Comparison of ENCODE assay signal across 10 mouse cellular contexts in the genomic region with DNA sequence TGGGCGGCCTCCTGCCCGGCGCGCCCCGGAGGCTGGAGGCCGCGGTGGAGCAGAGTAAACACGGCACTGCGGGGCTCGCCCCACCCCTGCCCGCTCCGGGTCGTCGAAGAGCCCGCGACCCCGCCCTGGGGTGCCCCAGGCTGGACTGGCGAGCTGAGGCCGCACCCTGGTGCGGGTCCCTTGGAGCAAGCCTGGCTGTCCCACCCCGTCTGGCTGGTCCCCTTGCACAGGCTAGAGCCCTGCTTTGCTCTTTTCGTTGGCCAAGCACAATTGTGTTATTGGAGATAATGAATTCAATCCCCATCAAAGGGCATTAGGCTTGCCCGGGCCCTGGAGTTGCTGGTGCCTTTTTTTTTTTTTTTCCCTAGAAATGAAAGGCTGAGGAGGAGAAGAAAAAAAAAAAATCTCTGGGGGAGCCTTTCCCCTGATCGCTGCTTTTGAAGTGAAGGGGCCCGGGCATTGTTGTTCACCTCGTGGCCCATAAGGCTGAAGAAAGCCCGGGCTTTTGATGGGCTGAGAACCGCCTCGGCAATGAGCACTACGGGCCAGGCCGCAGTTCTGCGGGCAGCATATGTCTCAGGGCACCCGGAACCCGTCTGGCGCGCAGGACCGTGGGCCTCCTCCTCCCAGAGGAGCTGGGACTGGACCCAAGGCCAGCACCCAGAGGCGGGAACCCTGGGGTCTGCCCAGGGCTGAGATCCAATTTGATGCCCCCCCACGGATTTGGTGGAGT. TPM values are rescaled to one million over a fixed set of nuclear protein-coding genes. Genes with fewer than 3 reads are reported as not detected.
DNase-seq lines count a peak whose midpoint lies in the region; ATAC-seq and TF ChIP-seq lines count a peak whose summit lies in the region.
"Had no signal": no experiment of that assay in that cellular context is flagged by ENCODE, and none has a peak within 500 bp of the region (broad histone marks: within the 10 kb centered on the region; RNA-seq: fewer than 3 reads in every experiment).

No protein-coding gene starts in this region.

- 2% methylated on average over 35 of the region's 39 CpGs for WGBS in kidney, postnatal 0 days
- WGBS in hindbrain, embryonic 16.5 days: 1% methylated on average over 35 of the region's 39 CpGs
- under 1% methylated on average over 31 of the region's 39 CpGs for WGBS in lung, postnatal 0 days
- WGBS in stomach, embryonic 16.5 days: 2% methylated on average over 38 of the region's 39 CpGs

- H3K4me3 ChIP-seq in kidney, postnatal 0 days (replicated peaks; ENCODE audit: low read depth, low read length): peak overlapping the region; percentile 7; the same call in 1 of the 2 replicates
- H3K4me3 ChIP-seq in hindbrain, embryonic 16.5 days (ENCODE audit: low read length): no peak overlapping the region
- peak overlapping the region; percentile 16; the same call in 1 of the 2 replicates for H3K4me3 ChIP-seq in lung, postnatal 0 days (ENCODE audit: low read depth, low read length)
- H3K4me3 ChIP-seq in stomach, embryonic 16.5 days (replicated peaks; ENCODE audit: low read length): peak overlapping the region; percentile 27
- H3K4me3 ChIP-seq: megakaryocyte, embryonic 14.5 days had no signal

- no peak for TF ChIP-seq EP300 in lung, postnatal 0 days (IDR thresholded peaks at IDR 0.05)

- TF ChIP-seq CTCF in kidney, postnatal 0 days (IDR thresholded peaks at IDR 0.05; ENCODE audit: low read depth): no peak
- TF ChIP-seq CTCF in lung, postnatal 0 days (IDR thresholded peaks at IDR 0.05): no peak

- H3K4me1 ChIP-seq in kidney, postnatal 0 days (replicated peaks; ENCODE audit: insufficient read depth, low read length): no peaks in the 10 kb centered on the region
- no peaks in the 10 kb centered on the region for H3K4me1 ChIP-seq in hindbrain, embryonic 16.5 days (ENCODE audit: control insufficient read depth, insufficient read depth, low read depth, low read length)
- no peaks in the 10 kb centered on the region for H3K4me1 ChIP-seq in lung, postnatal 0 days (ENCODE audit: insufficient read depth, low read depth, low read length)
- peaks cover 4% of the 10 kb centered on the region for H3K4me1 ChIP-seq in stomach, embryonic 16.5 days (ENCODE audit: control insufficient read depth, insufficient read depth, low read length)

- H3K4me2 ChIP-seq in kidney, postnatal 0 days (ENCODE audit: low read length): no peak overlapping the region
- H3K4me2 ChIP-seq in hindbrain, embryonic 16.5 days (ENCODE audit: low read length): no peak overlapping the region
- H3K4me2 ChIP-seq in lung, postnatal 0 days (replicated peaks; ENCODE audit: low read depth, low read length): peak overlapping the region; percentile 53
- peak overlapping the region; percentile 53 for H3K4me2 ChIP-seq in stomach, embryonic 16.5 days (ENCODE audit: low read depth, low read length)

- H3K27me3 ChIP-seq in kidney, postnatal 0 days (ENCODE audit: insufficient read depth, low read length): peaks cover 76% of the 10 kb centered on the region
- peaks cover 68% of the 10 kb centered on the region for H3K27me3 ChIP-seq in hindbrain, embryonic 16.5 days (replicated peaks; ENCODE audit: control insufficient read depth, insufficient read depth, low read length)
- H3K27me3 ChIP-seq in lung, postnatal 0 days (replicated peaks; ENCODE audit: insufficient read depth, low read length): peaks cover 17% of the 10 kb centered on the region; the same call in 1 of the 2 replicates
- peaks cover 54% of the 10 kb centered on the region for H3K27me3 ChIP-seq in stomach, embryonic 16.5 days (ENCODE audit: control insufficient read depth, insufficient read depth, low read length)

- no peak overlapping the region for H3K9ac ChIP-seq in kidney, postnatal 0 days (ENCODE audit: low read depth, low read length)
- no peak overlapping the region for H3K9ac ChIP-seq in hindbrain, embryonic 16.5 days (ENCODE audit: low read depth, low read length)
- peak overlapping the region; percentile 29; the same call in 1 of the 2 replicates for H3K9ac ChIP-seq in lung, postnatal 0 days (replicated peaks; ENCODE audit: low read depth)
- H3K9ac ChIP-seq in stomach, embryonic 16.5 days (ENCODE audit: low read length): peak overlapping the region; percentile 65

- H3K9me3 ChIP-seq in kidney, postnatal 0 days (replicated peaks; ENCODE audit: low read length): no peaks in the 10 kb centered on the region
- no peaks in the 10 kb centered on the region for H3K9me3 ChIP-seq in hindbrain, embryonic 16.5 days (ENCODE audit: control insufficient read depth, low read length)
- no peaks in the 10 kb centered on the region for H3K9me3 ChIP-seq in lung, postnatal 0 days (ENCODE audit: low read length)
- H3K9me3 ChIP-seq in stomach, embryonic 16.5 days (replicated peaks; ENCODE audit: control insufficient read depth, low read length): no peaks in the 10 kb centered on the region
- H3K9me3 ChIP-seq: G1E; megakaryocyte, embryonic 14.5 days had no signal

- DNase-seq in kidney, postnatal 0 days (ENCODE audit: low spot score): no peak
- DNase-seq in kidney, adult 18-20 months: no peak
- DNase-seq in lung, postnatal 0 days (ENCODE audit: low spot score): peak; percentile 45
- DNase-seq in adrenal gland, adult 18-20 months (ENCODE audit: low spot score in 2 of 2): no peak
- no peak for DNase-seq in left cerebral cortex, adult 18-20 months (ENCODE audit: low spot score in 2 of 2)
- no peak for DNase-seq in gastrocnemius, postnatal 36 days

- no peak overlapping the region for H3K27ac ChIP-seq in kidney, postnatal 0 days
- no peak overlapping the region for H3K27ac ChIP-seq in hindbrain, embryonic 16.5 days (ENCODE audit: low read depth, low read length)
- peak overlapping the region; percentile 81 for H3K27ac ChIP-seq in lung, postnatal 0 days (ENCODE audit: low read length)
- peak overlapping the region; percentile 95 for H3K27ac ChIP-seq in stomach, embryonic 16.5 days (ENCODE audit: low read length)

- intact Hi-C loops in gastrocnemius, postnatal 36 days (cut with DNase I): no loop called here

- ATAC-seq in kidney, postnatal 0 days (replicated peaks; ENCODE audit: low FRiP score, low read depth): peak; percentile 55
- ATAC-seq in hindbrain, embryonic 16.5 days: peak; percentile 63
- peak; percentile 64 for ATAC-seq in lung, postnatal 0 days
- peak; percentile 91 for ATAC-seq in stomach, embryonic 16.5 days (ENCODE audit: insufficient read depth, low FRiP score)

- no peaks in the 10 kb centered on the region for H3K36me3 ChIP-seq in kidney, postnatal 0 days (ENCODE audit: insufficient read depth, low read length)
- no peaks in the 10 kb centered on the region for H3K36me3 ChIP-seq in hindbrain, embryonic 16.5 days (ENCODE audit: control insufficient read depth, insufficient read depth, low read length)
- H3K36me3 ChIP-seq in lung, postnatal 0 days (ENCODE audit: insufficient read depth, low read length): no peaks in the 10 kb centered on the region
- H3K36me3 ChIP-seq in stomach, embryonic 16.5 days (ENCODE audit: control insufficient read depth, insufficient read depth, low read length): no peaks in the 10 kb centered on the region
- H3K36me3 ChIP-seq: G1E had no signal

RNA-seq across cellular contexts. Expression of a gene that starts 11.7 kb away (rescaled TPM):
- polyA plus RNA-seq in kidney, postnatal 0 days (2015; fragmentation: Nextera tagmentation; extraction: Ambion mirVana): 0.57 and 1.7 TPM in 2 replicates
- polyA plus RNA-seq in hindbrain, embryonic 16.5 days (2015; fragmentation: Nextera tagmentation; extraction: Ambion mirVana): 0.18 and 0.59 TPM in 2 replicates
- polyA plus RNA-seq in lung, postnatal 0 days (2015; fragmentation: Nextera tagmentation; extraction: Ambion mirVana): 7.9 and 8.2 TPM in 2 replicates
- 9.8 and 10.0 TPM in 2 replicates for polyA plus RNA-seq in stomach, embryonic 16.5 days (2015; fragmentation: Nextera tagmentation; extraction: Ambion mirVana)
- not detected for total RNA-seq in adrenal gland, adult 18-20 months (2021)
- total RNA-seq in left cerebral cortex, adult 18-20 months (2021): not detected
- not detected for total RNA-seq in gastrocnemius, postnatal 36 days (2021)

RNA-seq across cellular contexts. Expression of a gene that starts 28.9 kb away (rescaled TPM):
- polyA plus RNA-seq in kidney, postnatal 0 days (2015; fragmentation: Nextera tagmentation; extraction: Ambion mirVana): 0.09 and 0.18 TPM in 2 replicates
- 0.57 and 0.76 TPM in 2 replicates for polyA plus RNA-seq in hindbrain, embryonic 16.5 days (2015; fragmentation: Nextera tagmentation; extraction: Ambion mirVana)
- 2.1 and 2.5 TPM in 2 replicates for polyA plus RNA-seq in lung, postnatal 0 days (2015; fragmentation: Nextera tagmentation; extraction: Ambion mirVana)
- 2.8 and 3.5 TPM in 2 replicates for polyA plus RNA-seq in stomach, embryonic 16.5 days (2015; fragmentation: Nextera tagmentation; extraction: Ambion mirVana)
- not detected for total RNA-seq in adrenal gland, adult 18-20 months (2021)
- total RNA-seq in left cerebral cortex, adult 18-20 months (2021): under 1 TPM in 1 of 2 experiments, not detected in 1; 0.07 TPM
- total RNA-seq in gastrocnemius, postnatal 36 days (2021): not detected

Comparison
In these comparisons a context has a peak if more than half of its experiments do, and no peak if none do; other contexts are left out.
1. H3K27ac ChIP-seq: peak in lung, postnatal 0 days (single experiment) and stomach, embryonic 16.5 days (single experiment); none in kidney, postnatal 0 days (single experiment) and hindbrain, embryonic 16.5 days (single experiment).
2. H3K4me2 ChIP-seq: peak in lung, postnatal 0 days (single experiment) and stomach, embryonic 16.5 days (single experiment); none in kidney, postnatal 0 days (single experiment) and hindbrain, embryonic 16.5 days (single experiment).
3. H3K9ac ChIP-seq: peak in lung, postnatal 0 days (single experiment) and stomach, embryonic 16.5 days (single experiment); none in kidney, postnatal 0 days (single experiment) and hindbrain, embryonic 16.5 days (single experiment).
4. Peak in every context shown above with its lines, with median percentiles within 50 percentile points of each other: ATAC-seq.